Mouse (Mus musculus) brain, embryonic 14.5 days (tissue): Measurements from ENCODE around the gene Map4k4. TPM values are rescaled to one million over a fixed set of nuclear protein-coding genes. Genes with fewer than 3 reads are reported as not detected.

Experiments used
- DNase-seq: peaks from one replicate; pipeline ENCODE4 v3.0.0-alpha.2; 2011; ENCODE audit warnings: low read depth
- CTCF ChIP-seq: fragments of 200-500 bp; IDR thresholded peaks from 2 replicates; pipeline ENCODE4 v1.5.1; 2012; ENCODE audit warnings: inconsistent platforms, mild to moderate bottlenecking, moderate library complexity, borderline replicate concordance; ENCODE audit not compliant: insufficient read depth, insufficient read length; ENCODE audit errors: extremely low read depth
- POLR2A ChIP-seq: fragments of 200-500 bp; IDR thresholded peaks from 2 replicates; pipeline ENCODE4 v1.6.1; 2012; ENCODE audit warnings: mild to moderate bottlenecking, inconsistent platforms, borderline replicate concordance; ENCODE audit not compliant: poor library complexity, insufficient read depth, insufficient read length, severe bottlenecking; ENCODE audit errors: extremely low read depth
- polyA plus RNA-seq: library from polyadenylated mRNA; depleted of rRNA; stranded (reverse); fragments of >200 nt; gene quantifications from 2 replicates; pipeline ENCODE4 v1.2.3, GENCODE M21; 2012

The Map4k4 gene
- polyA plus RNA-seq, 1 experiment, result 424 TPM

DNA sequence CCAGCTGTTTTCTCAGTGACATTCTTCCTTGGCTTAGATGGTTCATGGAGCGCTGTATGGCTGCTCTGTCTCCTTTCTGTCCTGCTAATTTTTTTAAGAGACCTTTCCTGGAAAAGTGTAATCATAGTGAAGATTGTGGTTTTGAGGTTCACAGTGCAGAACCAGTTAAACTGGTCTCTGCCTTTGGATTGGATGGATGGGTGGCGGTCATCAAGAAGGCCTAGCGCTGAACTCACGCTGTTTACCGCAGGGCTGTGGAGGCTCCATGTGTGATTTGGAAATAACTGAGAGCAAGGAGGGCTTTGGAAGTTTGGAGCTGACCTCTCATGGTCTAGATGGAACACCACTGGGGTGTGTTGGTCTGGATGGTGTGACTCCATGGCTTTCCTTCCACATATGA, 56.0 kb downstream of the Map4k4 start:
- DNase-seq, result no peak
- no peak for TF ChIP-seq POLR2A

DNA sequence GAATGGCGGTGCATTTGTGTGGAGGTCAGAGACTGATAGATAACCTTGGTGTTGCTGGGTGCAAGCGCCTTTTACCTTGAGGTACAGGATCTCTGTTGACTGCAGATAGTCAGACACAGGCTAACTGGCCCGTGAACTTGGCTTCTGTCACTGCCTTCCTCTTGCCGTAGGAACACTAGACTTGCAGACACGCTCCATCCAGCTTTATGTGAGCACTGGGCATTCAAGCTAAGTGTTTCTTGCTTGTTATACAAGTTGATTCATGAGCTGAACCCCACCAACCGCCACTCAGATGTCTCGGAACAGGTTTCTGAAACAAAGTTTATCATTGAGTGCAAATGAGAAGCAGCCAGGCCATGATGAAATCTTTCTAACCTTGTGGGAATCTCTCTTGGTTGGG, 57.3 kb downstream of the Map4k4 start:
- no peak for DNase-seq
- TF ChIP-seq CTCF (no peak), POLR2A (no peak)

DNA sequence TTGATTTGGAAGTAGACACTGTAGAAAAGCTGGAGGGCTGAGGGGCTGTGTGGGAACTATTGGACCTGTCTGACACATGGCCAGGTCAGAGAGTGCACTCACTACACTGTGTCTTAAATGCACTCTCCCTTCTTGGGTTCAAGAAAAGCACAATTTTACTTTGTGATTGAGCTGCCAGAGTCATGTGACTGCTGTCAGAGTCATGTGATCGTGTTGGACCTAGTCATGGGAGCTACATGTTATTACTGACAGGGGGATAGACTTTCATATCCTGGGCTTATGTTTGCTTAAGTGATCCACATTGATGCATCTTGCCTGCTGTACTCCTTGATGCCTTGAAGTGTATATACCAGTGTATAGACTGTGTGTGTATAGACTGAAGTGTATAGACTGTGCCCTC, 59.9 kb downstream of the Map4k4 start:
- no peak for DNase-seq
- TF ChIP-seq POLR2A, result no peak
- no peak for TF ChIP-seq CTCF

DNA sequence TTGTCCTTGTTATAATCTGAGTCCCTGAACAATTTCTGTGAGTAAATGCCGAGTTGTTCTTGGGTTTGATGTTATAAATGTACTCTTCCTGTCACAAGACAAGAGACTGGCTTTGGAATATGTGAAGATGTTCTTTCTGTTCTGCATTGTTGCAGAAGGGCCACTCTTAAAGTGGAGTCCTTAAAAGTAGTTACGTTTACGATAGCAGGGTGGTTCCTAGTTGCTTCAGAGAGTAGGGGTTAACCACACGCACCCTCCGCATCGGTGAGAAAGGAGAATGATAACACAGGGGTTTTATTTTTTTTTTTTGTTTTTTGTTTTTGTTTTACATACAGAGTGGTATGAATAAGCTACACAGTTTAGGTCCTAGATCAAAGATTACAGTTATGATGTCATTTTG, 60.4 kb downstream of the Map4k4 start:
- TF ChIP-seq CTCF, result no peak
- TF ChIP-seq POLR2A, result no peak
- DNase-seq, result no peak

DNA sequence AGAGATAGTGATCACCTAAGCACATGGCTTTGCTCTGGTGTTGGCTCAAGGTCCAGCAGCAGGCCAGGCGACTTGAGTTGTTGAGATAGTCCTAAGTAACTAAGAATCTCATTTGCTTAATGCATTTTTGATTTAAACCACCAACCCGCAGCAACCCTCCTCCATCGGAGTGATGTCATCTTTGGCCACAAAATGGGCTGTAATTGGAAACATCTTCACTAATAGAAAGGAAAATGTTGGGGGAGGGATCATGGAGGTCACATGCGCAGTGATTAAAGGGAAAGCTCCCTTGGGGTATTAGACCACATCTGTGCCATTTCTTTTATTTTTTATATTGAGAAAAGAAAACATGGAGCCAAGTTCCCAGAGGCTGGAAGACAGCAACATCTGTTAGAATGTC, 61.6 kb downstream of the Map4k4 start:
- no peak for DNase-seq
- TF ChIP-seq CTCF (no peak), POLR2A (no peak)

DNA sequence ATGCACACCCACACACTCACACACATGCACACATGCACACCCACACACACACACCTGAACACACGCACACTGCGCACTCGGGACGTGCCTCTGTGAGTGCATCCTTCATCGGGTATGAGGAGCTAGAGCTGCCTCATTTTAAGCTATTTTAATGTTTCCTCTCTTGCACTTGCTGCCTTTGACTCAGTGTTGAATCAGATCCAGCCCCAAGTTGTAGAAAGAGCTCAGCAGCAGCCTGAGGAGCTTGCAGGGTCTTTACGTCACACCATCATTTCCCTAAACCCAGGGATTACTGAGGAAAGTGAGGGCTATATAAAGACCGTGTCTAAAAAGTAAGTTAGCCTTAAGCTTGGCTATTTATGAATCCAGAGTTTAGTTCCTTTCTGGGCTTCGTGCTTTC, 62.1 kb downstream of the Map4k4 start:
- DNase-seq, result no peak
- TF ChIP-seq POLR2A (no peak), CTCF (no peak)

DNA sequence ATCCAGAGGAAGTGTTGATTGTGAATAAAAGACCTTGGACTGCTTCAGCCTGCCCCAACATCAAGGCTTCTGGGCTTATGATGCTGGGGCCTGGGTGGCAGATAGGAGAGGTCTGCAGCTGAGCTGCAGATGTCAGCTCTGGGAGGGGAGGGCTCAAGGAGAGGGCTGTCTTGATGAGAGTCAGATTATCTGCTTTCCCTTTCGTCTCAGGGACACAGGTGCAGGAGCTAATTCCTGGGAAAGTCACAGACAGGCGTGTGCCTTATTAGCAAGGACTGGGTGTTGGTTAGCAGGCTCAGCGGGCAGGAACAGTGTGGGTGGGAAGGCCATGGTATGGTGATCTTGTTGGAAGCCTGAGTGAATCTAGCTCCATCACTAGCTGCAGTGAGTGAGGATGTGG, 63.1 kb downstream of the Map4k4 start:
- peak; percentile 50 for DNase-seq
- TF ChIP-seq POLR2A (no peak), CTCF (no peak)

DNA sequence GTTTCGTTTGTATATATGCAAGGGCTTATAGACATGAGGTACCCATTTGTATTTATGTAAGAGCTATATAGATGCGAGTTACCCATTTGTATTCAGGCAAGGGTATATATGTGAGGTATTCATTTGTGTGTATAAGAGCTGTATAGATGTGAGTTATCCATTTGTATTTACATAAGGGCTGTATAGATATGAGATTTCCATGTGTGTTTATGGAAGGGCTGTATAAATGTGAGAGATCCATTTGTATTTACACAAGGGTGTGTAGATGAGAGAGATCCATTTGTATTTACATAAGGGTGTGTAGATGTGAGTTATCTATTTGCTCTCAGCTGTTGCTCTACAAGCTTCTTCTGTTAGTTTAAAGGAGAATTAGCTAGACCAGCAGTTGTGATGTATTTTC, 63.7 kb downstream of the Map4k4 start:
- no peak for DNase-seq
- no peak for TF ChIP-seq POLR2A
- TF ChIP-seq CTCF, result no peak

DNA sequence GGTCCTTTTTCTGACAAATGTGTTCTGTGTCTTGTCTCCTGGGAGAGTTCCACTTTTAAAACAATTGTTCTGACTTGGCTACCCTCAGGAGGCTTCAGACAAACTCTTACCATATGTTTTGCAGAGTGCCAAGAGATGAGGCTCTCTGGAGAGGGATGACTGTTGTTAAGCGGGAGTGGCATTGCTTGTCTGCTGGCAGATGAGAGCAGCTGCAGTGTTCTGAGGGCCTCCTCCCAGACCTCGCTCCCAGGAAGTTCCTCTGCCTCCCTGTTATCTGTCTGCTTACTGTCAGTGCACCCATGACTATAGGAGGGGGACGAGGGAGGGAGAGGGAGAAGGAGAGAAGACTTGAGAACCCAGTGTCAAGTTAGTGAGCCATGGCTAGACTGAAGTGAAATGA, 64.7 kb downstream of the Map4k4 start:
- DNase-seq, result no peak
- TF ChIP-seq CTCF (no peak), POLR2A (no peak)

DNA sequence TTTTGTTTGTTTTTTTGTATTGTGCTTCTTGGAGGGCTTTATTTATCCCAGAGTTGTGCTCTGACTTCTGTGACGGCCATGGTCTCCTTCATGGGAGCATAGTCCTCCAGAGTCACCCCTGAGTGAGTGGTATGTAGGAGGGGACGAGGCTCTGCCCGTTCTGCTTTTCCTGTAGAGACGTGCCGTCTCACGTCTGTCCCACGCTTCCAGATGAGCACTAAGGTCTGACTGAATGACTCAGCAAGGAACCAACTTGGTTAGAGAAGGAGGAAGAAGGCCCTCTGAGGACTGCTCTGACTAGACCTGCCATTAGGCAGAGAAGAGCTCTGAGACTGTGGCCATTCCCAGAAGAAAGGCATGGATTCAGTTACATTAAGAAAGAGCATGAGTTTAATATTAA, 68.3 kb downstream of the Map4k4 start:
- DNase-seq, result no peak
- no peak for TF ChIP-seq POLR2A
- no peak for TF ChIP-seq CTCF

DNA sequence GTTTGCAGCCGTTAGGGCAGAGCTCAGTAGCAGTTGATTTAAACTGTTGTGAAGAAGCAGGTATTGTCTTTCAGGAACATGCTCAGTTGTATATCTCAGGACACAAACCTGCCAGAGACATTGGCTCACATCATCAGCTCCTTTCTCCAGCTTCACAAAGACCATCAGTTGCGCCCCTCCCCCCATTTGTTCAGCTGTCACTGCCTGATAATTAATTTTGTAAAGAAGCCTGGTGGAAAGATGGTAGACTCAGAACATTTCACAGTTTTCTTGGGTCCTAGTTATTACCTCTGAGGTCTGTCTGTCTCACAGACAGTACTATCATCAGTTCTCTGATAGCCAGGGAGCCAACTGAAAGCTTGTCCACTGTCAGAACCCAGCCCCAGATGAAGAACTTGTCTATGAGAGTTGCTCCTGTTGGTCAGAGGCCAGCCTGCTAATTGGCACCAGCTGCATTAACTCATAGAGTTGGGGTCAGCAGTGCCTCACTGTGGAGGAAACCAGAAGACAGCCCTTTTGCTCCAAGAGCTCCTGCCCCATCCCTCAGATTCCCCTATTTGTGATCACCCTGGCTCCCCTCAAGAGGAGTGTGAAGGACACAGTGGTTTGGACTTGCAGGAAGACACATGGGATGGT, 69.2 kb downstream of the Map4k4 start:
- no peak for TF ChIP-seq POLR2A
- TF ChIP-seq CTCF, result peak; percentile 2; the same call in 1 of the 2 replicates
- DNase-seq, result peak; percentile 74

DNA sequence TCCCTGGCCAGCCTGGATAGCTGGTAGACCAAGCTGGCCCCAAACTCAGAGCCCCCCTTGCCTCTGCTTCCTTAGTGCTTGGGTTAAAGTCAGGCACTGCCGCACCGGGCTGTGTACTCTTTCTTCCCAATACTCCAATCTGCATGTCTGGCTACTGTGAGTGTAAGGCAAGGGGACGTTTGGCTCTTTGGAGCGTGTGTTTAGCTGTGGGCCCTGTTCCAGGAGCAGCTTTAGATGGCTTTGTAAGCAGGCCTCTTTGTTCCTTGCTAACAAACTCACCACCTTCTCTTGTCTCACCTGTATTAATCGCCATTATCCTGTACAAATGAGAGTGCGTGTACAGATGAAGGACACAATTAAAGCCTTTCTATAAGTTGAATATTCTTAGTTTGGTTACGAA, 71.7 kb downstream of the Map4k4 start:
- TF ChIP-seq CTCF (no peak), POLR2A (no peak)
- DNase-seq, result peak; percentile 83

DNA sequence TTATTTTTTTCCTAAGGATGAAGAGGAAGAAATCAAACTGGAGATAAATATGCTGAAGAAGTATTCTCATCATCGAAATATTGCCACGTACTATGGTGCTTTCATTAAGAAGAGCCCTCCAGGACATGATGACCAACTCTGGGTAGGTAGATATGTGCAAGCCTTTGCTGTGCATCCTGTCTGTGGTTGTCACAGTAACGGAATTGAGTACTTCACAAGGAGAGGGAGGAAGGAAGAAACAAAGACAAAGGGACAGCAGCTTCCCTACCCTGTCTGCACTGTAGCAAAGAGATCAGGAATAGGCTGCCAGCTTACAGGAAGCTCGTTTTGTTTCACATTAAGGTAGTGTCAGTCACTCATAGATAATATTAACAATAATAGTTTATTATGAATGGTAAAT, 73.2 kb downstream of the Map4k4 start:
- TF ChIP-seq POLR2A, result no peak
- TF ChIP-seq CTCF, result no peak
- DNase-seq, result no peak

DNA sequence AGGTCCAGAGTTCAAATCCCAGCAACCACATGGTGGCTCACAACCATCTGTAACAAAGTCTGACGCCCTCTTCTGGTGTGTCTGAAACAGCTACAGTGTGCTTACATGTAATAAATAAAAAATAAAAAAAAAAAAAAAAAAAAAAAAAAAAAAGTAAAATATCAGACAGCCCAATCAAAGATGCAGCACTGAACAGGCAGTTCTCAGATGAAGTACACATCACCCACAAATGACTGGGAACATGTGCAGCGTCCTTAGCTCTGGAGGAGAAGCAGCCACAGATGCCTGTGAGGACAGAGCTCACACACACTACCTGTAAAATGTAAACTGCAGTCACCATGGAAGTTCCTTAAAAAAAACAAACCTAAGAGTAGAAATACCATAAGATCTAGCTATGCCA, 74.3 kb downstream of the Map4k4 start:
- TF ChIP-seq CTCF (no peak), POLR2A (no peak)
- no peak for DNase-seq

DNA sequence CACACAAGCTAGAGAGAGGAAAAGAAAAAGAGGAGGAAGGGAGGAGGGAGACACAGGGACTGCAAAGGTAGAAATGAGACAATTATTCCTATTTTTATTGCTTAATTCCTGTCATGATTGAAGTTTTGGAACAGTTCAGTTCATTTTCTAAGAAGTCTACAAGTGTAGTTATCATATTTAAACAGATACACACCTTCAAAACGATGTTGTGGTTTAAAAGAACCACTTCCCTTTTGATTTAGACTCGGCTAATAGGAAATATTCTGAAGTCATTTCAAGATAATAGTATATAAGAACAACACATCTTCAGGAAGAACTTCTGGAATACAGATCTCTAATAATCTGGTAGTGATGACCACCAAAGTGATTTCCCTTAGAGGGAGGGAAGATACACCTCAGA, 75.4 kb downstream of the Map4k4 start:
- no peak for DNase-seq
- no peak for TF ChIP-seq POLR2A
- no peak for TF ChIP-seq CTCF

DNA sequence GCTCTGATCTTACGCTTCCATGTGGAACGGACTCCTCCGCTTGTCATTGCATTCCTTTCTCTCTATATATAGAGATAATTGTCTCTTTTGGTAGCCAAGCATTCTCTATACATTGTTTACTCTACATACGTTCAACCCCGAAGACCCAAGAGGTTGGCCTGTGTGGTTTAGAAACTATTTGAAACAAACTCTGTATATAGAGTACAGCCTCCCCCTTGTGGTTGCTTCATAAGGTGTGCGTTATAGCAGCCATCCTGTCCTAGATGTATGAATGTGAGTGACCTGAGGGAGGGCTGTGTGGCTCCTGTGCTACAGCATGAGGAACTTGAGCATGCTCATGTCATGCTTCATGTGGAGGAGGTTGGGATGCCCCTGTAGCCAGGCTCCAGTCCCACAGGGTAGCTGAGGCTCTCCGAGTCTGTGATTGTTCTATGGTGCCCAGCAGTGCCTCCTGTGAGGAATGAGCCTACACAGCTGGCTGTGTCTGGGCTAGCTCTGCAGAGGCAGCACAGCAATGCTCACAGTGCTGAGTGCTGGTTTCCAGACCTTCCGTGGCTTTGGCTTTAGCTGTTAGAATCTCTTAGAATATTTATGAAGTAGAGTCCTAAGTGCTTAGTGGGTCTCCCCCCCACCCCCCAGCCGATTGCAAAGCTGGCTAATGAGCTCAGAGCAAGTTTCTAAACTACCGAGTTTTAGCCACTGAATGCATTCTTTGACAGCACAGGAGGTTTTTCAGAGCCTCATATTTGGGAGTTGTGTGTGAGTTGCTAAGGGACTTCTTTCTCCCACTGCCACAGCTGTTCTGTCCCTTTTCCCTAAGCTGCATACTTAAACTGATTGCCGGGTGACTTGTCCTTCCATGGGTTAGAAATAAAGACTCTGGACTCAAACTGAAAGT, 76.4 kb downstream of the Map4k4 start:
- DNase-seq, result peak; percentile 83
- TF ChIP-seq CTCF, result no peak
- no peak for TF ChIP-seq POLR2A
